Mouse (Mus musculus): Measurements from ENCODE around the gene Kif21b. TPM values are rescaled to one million over a fixed set of nuclear protein-coding genes. Genes with fewer than 3 reads are reported as not detected.

Gene Kif21b
- total RNA-seq, 1 experiment, result 3.0 TPM

DNA sequence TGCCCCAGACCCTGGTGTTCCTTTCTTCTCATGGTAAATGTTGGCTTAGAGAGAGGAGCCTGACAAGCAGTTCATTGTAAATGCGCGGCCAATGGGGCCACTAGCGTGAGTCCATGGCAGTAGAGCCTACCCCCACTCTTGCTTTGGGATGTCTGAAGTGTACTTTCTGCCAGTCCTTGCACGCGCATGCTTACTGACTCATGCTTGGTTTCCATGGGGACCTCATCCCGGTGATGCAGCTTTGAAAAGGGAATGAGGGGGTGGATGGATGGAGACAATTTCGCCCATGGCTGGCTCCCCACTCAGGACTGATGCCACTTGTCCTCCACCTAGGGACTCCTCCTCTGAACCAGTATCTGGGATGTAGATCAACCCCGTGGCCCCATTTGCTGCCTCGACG lies 12.3 kb downstream of the Kif21b start:
- Histone ChIP-seq H3K9ac (ENCODE audit: insufficient read depth, low read depth, low read length, poor library complexity, severe bottlenecking) (no peak overlapping the region), H3K27ac (ENCODE audit: insufficient read depth, low read depth, low read length, poor library complexity, severe bottlenecking) (no peak overlapping the region), H3K4me3 (ENCODE audit: insufficient read depth in 1 of 2, low read depth in 1 of 2, low read length in 2 of 2, poor library complexity in 1 of 2, severe bottlenecking in 1 of 2) (no peak overlapping the region), H3K36me3 (ENCODE audit: control insufficient read depth, insufficient read depth, low read length, poor library complexity, severe bottlenecking) (no peaks in the 10 kb centered on the region; the same call in 1 of the 2 replicates), H3K4me1 (ENCODE audit: control insufficient read depth in 2 of 2, insufficient read depth in 2 of 2, low read length in 2 of 2, poor library complexity in 1 of 2) (peaks cover 2 to 12% of the 10 kb centered on the region in 2 experiments; a peak in 3 of 4 replicates), H3K9me3 (ENCODE audit: control insufficient read depth, insufficient read depth, low read depth, low read length) (no peaks in the 10 kb centered on the region)
- in situ Hi-C loops (cut with MboI; ENCODE audit: low sequenced_read_pairs in 2 of 2, unreplicated experiment in 2 of 2), result no loop called here
- no peak for DNase-seq (ENCODE audit: low read depth, low spot score)
- TF ChIP-seq HCFC1 (IDR thresholded peaks at IDR 0.05; ENCODE audit: borderline replicate concordance, insufficient read depth, low read length) (no peak), CHD2 (IDR thresholded peaks at IDR 0.05; ENCODE audit: low read depth, low read length) (no peak), ZC3H11A (IDR thresholded peaks at IDR 0.05; ENCODE audit: borderline replicate concordance, low read depth, low read length) (no peak), ZNF384 (IDR thresholded peaks at IDR 0.05; ENCODE audit: low read depth, low read length) (no peak), MAFK (IDR thresholded peaks at IDR 0.05; ENCODE audit: insufficient read depth, low read depth, low read length) (no peak)

- in situ Hi-C loops (cut with MboI; ENCODE audit: low sequenced_read_pairs in 2 of 2, unreplicated experiment in 2 of 2), result no loop called here
- Histone ChIP-seq H3K4me1 (ENCODE audit: control insufficient read depth in 2 of 2, insufficient read depth in 2 of 2, low read length in 2 of 2, poor library complexity in 1 of 2) (no peaks in the 10 kb centered on the region), H3K4me3 (ENCODE audit: insufficient read depth in 1 of 2, low read depth in 1 of 2, low read length in 2 of 2, poor library complexity in 1 of 2, severe bottlenecking in 1 of 2) (no peak overlapping the region), H3K9ac (ENCODE audit: insufficient read depth, low read depth, low read length, poor library complexity, severe bottlenecking) (no peak overlapping the region), H3K9me3 (ENCODE audit: control insufficient read depth, insufficient read depth, low read depth, low read length) (no peaks in the 10 kb centered on the region), H3K36me3 (ENCODE audit: control insufficient read depth, insufficient read depth, low read length, poor library complexity, severe bottlenecking) (no peaks in the 10 kb centered on the region; the same call in 1 of the 2 replicates), H3K27ac (ENCODE audit: insufficient read depth, low read depth, low read length, poor library complexity, severe bottlenecking) (no peak overlapping the region)
- no peak for TF ChIP-seq CHD2 (IDR thresholded peaks at IDR 0.05; ENCODE audit: low read depth, low read length)
- no peak for TF ChIP-seq HCFC1 (IDR thresholded peaks at IDR 0.05; ENCODE audit: borderline replicate concordance, insufficient read depth, low read length)
- no peak for TF ChIP-seq ZNF384 (IDR thresholded peaks at IDR 0.05; ENCODE audit: low read depth, low read length)
- TF ChIP-seq MAFK (IDR thresholded peaks at IDR 0.05; ENCODE audit: insufficient read depth, low read depth, low read length), result no peak
- no peak for TF ChIP-seq ZC3H11A (IDR thresholded peaks at IDR 0.05; ENCODE audit: borderline replicate concordance, low read depth, low read length)
- DNase-seq (ENCODE audit: low read depth, low spot score), result no peak
These were observed 18.5 kb downstream of the Kif21b start for GRCm38 (mm10) chr1:136149702-136150101.

DNA sequence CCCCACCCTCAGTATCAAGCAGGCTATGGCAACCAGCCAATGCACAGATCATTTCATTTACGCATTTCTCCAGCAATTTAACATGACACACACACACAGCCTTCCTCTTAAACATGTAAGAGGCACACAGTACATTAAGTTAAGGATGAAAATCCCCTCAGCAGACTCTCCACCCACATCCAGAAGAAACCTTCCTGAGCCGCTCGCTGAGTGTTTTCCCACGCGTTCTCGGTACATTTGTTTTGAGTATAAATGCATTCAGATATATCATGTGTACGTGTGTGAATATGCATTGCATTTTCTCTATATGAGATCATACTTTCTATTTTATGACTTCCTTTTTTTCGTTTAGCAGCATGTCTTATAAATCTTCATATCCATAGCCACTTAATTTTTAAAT lies 20.2 kb downstream of the Kif21b start:
- no peak overlapping the region for H3K9ac ChIP-seq (ENCODE audit: insufficient read depth, low read depth, low read length, poor library complexity, severe bottlenecking)
- TF ChIP-seq MAFK (IDR thresholded peaks at IDR 0.05; ENCODE audit: insufficient read depth, low read depth, low read length) (no peak), CHD2 (IDR thresholded peaks at IDR 0.05; ENCODE audit: low read depth, low read length) (no peak), ZC3H11A (IDR thresholded peaks at IDR 0.05; ENCODE audit: borderline replicate concordance, low read depth, low read length) (no peak), ZNF384 (IDR thresholded peaks at IDR 0.05; ENCODE audit: low read depth, low read length) (no peak), HCFC1 (IDR thresholded peaks at IDR 0.05; ENCODE audit: borderline replicate concordance, insufficient read depth, low read length) (no peak)
- no peaks in the 10 kb centered on the region; the same call in 1 of the 2 replicates for H3K36me3 ChIP-seq (ENCODE audit: control insufficient read depth, insufficient read depth, low read length, poor library complexity, severe bottlenecking)
- H3K4me3 ChIP-seq (ENCODE audit: insufficient read depth in 1 of 2, low read depth in 1 of 2, low read length in 2 of 2, poor library complexity in 1 of 2, severe bottlenecking in 1 of 2), result no peak overlapping the region
- H3K9me3 ChIP-seq (ENCODE audit: control insufficient read depth, insufficient read depth, low read depth, low read length), result no peaks in the 10 kb centered on the region
- H3K4me1 ChIP-seq (ENCODE audit: control insufficient read depth in 2 of 2, insufficient read depth in 2 of 2, low read length in 2 of 2, poor library complexity in 1 of 2), result no peaks in the 10 kb centered on the region
- DNase-seq (ENCODE audit: low read depth, low spot score), result no peak
- in situ Hi-C loops (cut with MboI; ENCODE audit: low sequenced_read_pairs in 2 of 2, unreplicated experiment in 2 of 2), result no loop called here
- H3K27ac ChIP-seq (ENCODE audit: insufficient read depth, low read depth, low read length, poor library complexity, severe bottlenecking), result no peak overlapping the region

DNA sequence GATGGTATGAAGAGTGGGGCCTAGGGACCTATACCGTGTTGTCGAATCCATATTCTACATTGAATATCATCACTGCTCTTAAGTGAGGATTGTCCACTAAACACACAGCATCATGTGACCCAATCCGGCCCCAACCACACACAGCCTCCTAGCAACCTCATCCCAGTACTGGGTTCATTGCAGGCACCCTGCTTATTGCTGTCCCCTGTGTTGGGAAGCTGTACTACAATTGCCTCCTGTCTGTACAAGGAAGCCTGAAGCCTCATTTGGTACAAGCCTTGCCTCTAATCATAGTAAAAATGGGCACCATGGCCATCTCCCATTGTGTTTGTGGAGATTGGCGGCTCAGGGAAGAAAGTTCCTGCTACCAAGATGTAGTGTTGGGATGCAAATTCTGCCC lies 25.1 kb downstream of the Kif21b start:
- H3K9me3 ChIP-seq (ENCODE audit: control insufficient read depth, insufficient read depth, low read depth, low read length), result no peaks in the 10 kb centered on the region
- peaks cover 0 to 3% of the 10 kb centered on the region in 2 experiments; a peak in 1 of 4 replicates for H3K4me1 ChIP-seq (ENCODE audit: control insufficient read depth in 2 of 2, insufficient read depth in 2 of 2, low read length in 2 of 2, poor library complexity in 1 of 2)
- H3K9ac ChIP-seq (ENCODE audit: insufficient read depth, low read depth, low read length, poor library complexity, severe bottlenecking), result no peak overlapping the region
- H3K27ac ChIP-seq (ENCODE audit: insufficient read depth, low read depth, low read length, poor library complexity, severe bottlenecking), result no peak overlapping the region
- no peak for TF ChIP-seq ZNF384 (IDR thresholded peaks at IDR 0.05; ENCODE audit: low read depth, low read length)
- no peak for TF ChIP-seq CHD2 (IDR thresholded peaks at IDR 0.05; ENCODE audit: low read depth, low read length)
- no peak for TF ChIP-seq MAFK (IDR thresholded peaks at IDR 0.05; ENCODE audit: insufficient read depth, low read depth, low read length)
- TF ChIP-seq HCFC1 (IDR thresholded peaks at IDR 0.05; ENCODE audit: borderline replicate concordance, insufficient read depth, low read length), result no peak
- no peak for TF ChIP-seq ZC3H11A (IDR thresholded peaks at IDR 0.05; ENCODE audit: borderline replicate concordance, low read depth, low read length)
- peaks cover 3% of the 10 kb centered on the region; the same call in 1 of the 2 replicates for H3K36me3 ChIP-seq (ENCODE audit: control insufficient read depth, insufficient read depth, low read length, poor library complexity, severe bottlenecking)
- no peak overlapping the region for H3K4me3 ChIP-seq (ENCODE audit: insufficient read depth in 1 of 2, low read depth in 1 of 2, low read length in 2 of 2, poor library complexity in 1 of 2, severe bottlenecking in 1 of 2)
- in situ Hi-C loops (cut with MboI; ENCODE audit: low sequenced_read_pairs in 2 of 2, unreplicated experiment in 2 of 2), result no loop called here
- DNase-seq (ENCODE audit: low read depth, low spot score), result no peak
